Mouse (Mus musculus): ENCODE results near the gene Psen1.

Gene Psen1

DNA sequence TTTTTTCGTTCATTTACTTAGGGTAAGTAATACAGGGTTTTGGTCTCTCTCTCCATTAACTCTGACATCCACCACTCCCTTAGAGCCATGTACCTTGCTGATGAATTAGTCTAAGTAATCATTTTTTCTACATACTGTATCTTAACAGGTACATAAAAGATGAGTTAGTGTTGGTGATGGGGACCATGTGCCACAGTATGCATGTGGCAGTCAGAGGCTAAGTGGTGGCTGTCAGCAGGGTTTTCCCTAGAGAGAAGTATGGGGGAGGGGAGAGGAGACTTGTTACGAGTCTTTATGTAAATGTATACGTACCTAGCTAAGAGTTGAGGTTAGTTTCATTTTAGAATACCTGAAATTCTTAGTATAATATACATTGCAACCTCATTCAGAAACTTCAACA is 35.1 kb downstream of the Psen1 start:
- DNase-seq (ENCODE audit: low spot score in 2 of 2), result no peak

- DNase-seq (ENCODE audit: low spot score in 2 of 2), result no peak
Observed at GRCm38 (mm10) chr12:83726510-83727308, 38.8 kb downstream of the Psen1 start.

GRCm38 (mm10) chr12:83732225-83732624 is 44.3 kb downstream of the Psen1 start:
- no peak for DNase-seq (ENCODE audit: low spot score in 2 of 2)

DNA sequence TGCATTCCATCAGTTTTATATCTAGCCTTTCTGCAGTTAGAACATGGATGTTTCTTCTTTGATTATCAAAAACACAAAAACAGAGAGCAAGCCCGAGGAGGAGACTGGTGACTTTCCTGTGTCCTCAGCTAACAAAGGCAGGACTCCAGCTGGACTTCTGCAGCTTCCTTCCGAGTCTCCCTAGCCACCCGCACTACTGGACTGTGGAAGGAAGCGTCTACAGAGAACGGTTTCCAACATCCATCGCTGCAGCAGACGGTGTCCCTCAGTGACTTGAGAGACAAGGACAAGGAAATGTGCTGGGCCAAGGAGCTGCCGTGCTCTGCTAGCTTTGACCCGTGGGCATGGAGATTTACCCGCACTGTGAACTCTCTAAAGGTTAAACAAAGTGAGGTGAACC is 46.1 kb downstream of the Psen1 start:
- no peak for DNase-seq (ENCODE audit: low spot score in 2 of 2)

DNA sequence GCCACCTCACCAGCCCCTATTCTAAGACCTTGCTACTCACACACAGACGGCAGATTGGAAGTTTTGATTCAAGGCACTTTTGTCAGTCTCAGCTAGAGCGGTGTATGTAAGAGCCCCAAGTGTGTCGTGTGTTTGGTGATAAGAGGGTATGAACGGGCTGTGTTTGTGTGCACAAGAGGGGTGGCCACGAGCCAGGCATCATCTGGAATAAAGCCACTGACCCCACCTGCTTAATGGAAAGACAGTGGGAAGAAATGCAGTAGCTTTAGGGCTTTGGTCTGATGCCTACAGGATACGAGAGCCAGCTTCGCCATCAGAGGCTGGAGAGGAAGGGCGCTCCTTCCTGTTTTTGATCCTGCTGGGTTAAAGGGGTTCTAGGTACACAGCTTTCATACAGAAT is 48.3 kb downstream of the Psen1 start:
- DNase-seq (ENCODE audit: low spot score in 2 of 2), result no peak

- DNase-seq (ENCODE audit: low spot score in 2 of 2), result no peak
Observed at GRCm38 (mm10) chr12:83738651-83739050, 50.7 kb downstream of the Psen1 start.

DNA sequence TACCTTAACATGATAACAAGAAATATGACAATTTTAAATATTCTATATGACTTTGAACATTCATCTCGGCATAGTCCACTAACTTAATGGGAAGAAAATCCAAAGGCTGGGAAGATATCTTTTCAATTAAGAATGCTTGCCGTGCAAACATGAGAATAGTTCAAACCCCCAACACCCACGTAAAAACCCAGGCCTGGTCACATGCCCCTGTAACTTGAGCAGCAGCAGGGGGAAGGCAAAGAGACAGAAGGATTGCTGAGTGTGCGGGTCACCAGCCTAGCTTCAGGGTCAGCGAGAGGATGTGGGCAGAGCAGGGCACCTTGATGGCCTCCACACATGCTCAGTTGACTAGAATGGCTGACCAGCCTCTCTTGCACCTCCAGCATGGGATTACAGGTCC is 53.8 kb downstream of the Psen1 start:
- no peak for DNase-seq (ENCODE audit: low spot score in 2 of 2)

DNA sequence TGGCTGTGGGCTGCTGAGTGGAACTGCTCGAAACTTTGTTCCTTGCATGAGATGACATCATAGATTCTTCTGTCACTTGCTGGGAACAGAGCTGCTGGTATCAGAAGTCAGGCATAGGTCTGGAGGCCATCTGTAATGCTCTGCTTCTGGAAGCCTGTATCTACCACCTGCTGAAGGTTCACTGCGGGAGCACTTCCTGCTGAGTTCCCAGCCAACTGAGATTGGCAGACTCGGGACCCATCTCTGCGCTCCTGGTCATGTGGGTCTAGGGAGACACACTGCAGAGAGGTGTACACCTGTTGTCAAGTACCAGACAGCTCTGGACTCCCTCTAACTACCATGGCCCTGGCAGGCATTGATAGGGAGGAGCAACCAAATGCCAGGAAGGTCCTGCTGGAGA is 54.9 kb downstream of the Psen1 start:
- no peak for DNase-seq (ENCODE audit: low spot score in 2 of 2)

GRCm38 (mm10) chr12:83743712-83744111 is 55.8 kb downstream of the Psen1 start:
- DNase-seq (ENCODE audit: low spot score in 2 of 2), result no peak

DNA sequence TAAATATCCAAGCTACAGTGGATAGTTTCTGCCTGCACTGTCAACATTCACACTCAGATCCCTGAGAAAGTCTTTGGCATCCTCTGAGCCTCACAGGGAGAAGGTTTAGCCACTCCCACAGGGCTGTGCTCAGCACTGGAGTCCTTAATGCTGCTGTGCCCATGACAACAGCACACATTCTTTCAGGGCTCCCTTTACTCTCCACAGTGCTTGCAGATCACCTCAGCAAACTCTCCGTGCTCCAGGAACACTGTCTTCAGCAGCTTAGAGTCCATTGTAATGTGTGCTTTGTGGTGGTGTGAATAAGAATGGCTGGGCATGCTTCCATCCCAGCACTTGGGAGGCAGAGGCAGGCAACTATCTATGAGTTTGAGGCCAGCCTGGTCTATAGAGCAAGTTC is 61.2 kb downstream of the Psen1 start:
- DNase-seq (ENCODE audit: low spot score in 2 of 2), result no peak

- DNase-seq (ENCODE audit: low spot score in 2 of 2), result no peak
Observed at GRCm38 (mm10) chr12:83752495-83752894, 64.5 kb downstream of the Psen1 start.

DNA sequence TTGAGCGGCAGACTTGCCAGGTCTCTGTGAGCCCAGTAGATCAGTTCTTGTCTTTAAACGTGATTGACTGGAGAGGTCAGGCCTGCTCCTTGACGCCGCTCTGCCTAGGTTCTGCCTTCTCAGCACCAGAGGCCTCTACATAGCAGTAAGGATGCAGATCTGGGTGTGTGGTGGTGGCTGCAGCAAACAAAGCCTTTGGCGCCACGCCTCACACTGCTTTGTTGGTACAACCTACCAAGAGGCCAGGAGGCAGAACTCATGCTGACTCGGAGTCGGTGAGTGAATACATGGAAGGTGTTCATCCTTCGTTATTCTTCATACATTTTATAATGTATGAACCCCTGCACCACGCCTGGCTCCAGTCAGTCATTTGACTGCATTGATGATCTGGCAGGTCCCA is 70.8 kb downstream of the Psen1 start:
- DNase-seq (ENCODE audit: low spot score in 2 of 2), result no peak

DNA sequence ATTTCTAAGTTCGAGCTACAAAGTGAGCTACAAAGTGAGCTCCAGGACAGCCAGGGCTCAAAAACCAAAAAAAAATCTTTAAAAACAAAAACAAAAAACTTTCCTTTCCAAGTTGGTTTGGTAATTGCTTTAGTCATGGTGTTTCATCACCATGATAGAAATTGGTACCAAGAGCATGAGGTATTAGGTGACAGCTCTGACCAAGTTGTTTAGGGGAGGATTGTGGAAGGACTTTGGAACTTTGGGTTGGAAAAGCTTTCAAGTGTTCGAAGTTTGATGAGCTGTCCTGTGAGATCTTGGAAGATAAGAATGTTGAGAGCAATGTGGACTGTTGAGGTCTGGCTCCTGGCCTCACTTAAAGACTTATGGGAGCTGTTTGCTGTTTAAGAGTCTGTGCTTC is 72.2 kb downstream of the Psen1 start:
- no peak for DNase-seq (ENCODE audit: low spot score in 2 of 2)

- no peak for DNase-seq (ENCODE audit: low spot score in 2 of 2)
Observed at GRCm38 (mm10) chr12:83762706-83763105, 74.8 kb downstream of the Psen1 start.

GRCm38 (mm10) chr12:83763311-83764043 is 75.5 kb downstream of the Psen1 start, which contains the start of gene Papln:
TSS of gene Papln (plus strand) at chr12:83763634.
- DNase-seq (ENCODE audit: low spot score in 2 of 2), result no peak

DNA sequence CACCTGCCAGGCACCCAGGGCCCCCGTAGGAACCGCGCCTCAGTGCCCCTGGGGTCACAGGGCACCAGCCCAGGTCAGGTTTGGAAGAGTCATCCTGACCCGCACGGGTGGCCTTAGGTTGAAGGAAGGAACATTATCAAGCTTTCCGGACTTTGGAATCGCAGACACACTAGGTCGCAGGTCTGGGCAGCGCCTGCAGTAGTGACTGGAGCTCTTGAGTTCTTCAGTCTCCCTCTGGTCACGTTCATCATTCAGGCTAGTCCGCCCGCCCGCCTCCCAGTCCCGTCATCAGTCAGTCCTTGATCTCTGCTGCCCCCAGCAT is 76.1 kb downstream of the Psen1 start:
- no peak for DNase-seq (ENCODE audit: low spot score in 2 of 2)

DNA sequence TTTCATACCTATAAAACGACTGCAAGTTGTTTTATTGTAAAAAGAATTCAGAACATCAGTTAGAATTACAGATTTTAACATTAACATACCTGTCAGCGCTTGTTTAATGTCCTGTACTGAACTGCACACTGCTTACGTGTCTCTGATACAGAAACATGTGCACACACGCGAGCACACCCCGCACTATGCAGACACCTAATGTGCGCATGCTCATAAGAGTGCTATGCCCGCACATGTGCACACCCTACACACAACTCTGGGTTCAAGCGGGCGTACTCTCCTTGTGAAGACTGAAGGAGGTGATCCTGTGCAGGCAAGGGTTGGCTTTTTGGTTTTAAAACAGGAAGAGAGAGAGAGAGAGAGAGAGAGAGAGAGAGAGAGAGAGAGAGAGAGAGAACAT is 76.6 kb downstream of the Psen1 start:
- no peak for DNase-seq (ENCODE audit: low spot score in 2 of 2)

DNA sequence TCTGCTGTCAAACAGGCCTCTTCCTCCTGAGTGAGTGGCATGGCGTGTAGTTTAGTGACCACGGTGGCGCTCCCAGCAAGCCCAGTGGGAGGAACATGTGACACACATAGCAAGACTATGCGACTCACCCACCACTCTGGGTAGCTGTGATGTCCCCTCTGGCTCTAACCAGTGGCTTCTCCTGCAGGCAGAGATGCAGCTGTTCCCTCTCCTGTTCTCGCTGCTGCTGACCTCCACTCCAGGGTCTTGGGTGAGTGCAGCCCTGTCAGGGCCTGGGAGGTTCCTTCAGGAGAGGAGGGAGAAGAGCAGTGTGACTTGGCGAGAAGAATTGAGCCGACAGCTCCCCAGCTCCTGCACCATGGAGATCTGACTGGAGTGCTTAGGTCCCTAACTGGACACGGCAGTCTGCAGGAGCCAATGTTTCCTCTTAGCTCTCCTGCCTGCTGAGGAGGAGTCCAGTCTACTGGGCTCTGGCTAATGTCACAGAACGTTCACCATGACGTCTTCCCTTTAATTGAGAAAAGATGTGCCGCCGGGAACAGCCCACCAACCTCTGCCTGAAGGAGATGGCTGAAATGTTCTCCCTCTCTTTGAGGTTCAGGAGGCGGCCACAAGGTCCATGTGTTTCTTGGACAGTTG is 78.1 kb downstream of the Psen1 start:
- DNase-seq (ENCODE audit: low spot score in 2 of 2), result no peak

GRCm38 (mm10) chr12:83767833-83768232 is 79.9 kb downstream of the Psen1 start:
- no peak for DNase-seq (ENCODE audit: low spot score in 2 of 2)

- DNase-seq (ENCODE audit: low spot score in 2 of 2), result no peak
Observed at GRCm38 (mm10) chr12:83768235-83768899, 80.4 kb downstream of the Psen1 start.

DNA sequence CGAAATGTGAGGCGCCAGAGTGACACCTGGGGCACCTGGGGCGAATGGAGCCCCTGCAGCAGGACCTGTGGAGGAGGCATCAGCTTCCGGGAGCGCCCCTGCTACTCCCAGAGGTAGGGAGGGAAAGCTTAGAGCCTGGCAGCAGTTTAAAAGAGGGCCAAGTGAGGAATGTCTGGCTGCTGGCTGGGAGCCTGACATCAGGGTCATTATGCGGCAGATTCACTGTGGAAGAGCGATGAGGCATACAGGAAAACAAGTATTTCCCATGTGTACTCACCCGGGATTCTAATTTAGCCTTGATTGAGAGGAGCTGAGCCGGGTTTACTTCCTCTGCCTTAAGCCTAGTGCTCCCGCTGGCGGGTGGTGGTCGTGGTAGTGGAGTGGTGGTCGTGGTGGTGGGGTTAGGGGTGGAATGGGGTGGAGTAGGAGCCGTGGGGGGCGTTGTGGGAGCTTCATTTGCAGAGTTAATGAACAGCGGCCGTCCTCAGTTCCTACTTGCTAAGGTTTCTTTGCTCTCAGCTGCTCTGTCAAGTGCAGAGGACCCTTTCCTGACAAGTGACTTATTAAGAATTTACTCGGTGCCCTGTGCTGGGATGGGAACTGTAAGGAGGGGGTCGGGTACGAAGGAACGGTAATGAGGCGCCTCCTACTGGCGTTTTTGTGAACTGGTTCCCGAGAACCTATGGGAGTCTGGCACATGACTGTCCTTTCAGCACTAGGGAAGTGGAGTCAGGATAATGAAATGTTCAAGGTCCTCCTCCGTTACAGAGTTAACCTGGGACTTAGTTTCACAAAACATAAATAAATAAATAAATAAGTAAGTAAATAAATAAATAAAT is 82.7 kb downstream of the Psen1 start:
- no peak for DNase-seq (ENCODE audit: low spot score in 2 of 2)

Data from frontal cortex, postnatal 25 days (tissue).